Mouse (Mus musculus) ES-Bruce4 (cell line): Measurements from ENCODE around the gene Zfp983. TPM values are rescaled to one million over a fixed set of nuclear protein-coding genes. Genes with fewer than 3 reads are reported as not detected.
"Not testable (repeated sequence)": the region's sequence is repeated elsewhere in the genome, so short reads cannot be mapped to it uniquely, and the experiment has no call there.

Source experiments
- H3K27ac ChIP-seq: 2 replicates; pipeline ENCODE4 v1.5.1; 2012; ENCODE audit warnings: low read length, inconsistent platforms; ENCODE audit not compliant: insufficient read depth
- H3K27me3 ChIP-seq: 2 replicates; pipeline ENCODE4 v1.6.1; 2012; ENCODE audit warnings: mild to moderate bottlenecking, low read length, inconsistent platforms; ENCODE audit not compliant: control insufficient read depth, poor library complexity, insufficient read depth, severe bottlenecking
- H3K36me3 ChIP-seq: 2 replicates; pipeline ENCODE4 v1.6.1; 2012; ENCODE audit warnings: inconsistent platforms, mild to moderate bottlenecking, low read length, moderate library complexity; ENCODE audit not compliant: control insufficient read depth, poor library complexity, insufficient read depth, severe bottlenecking
- H3K4me1 ChIP-seq: one replicate; pipeline ENCODE4 v1.8.1; 2011; ENCODE audit warnings: low read length; ENCODE audit not compliant: control insufficient read depth, insufficient read depth
- H3K4me3 ChIP-seq: 2 replicates; pipeline ENCODE4 v1.5.1; 2011; ENCODE audit warnings: low read depth, mild to moderate bottlenecking, low read length
- H3K9ac ChIP-seq: 2 replicates; pipeline ENCODE4 v1.6.1; 2012; ENCODE audit warnings: low read depth, mild to moderate bottlenecking, inconsistent platforms; ENCODE audit not compliant: poor library complexity, severe bottlenecking
- H3K9me3 ChIP-seq: replicated peaks from 2 replicates; pipeline ENCODE4 v1.6.1; 2012; ENCODE audit warnings: mild to moderate bottlenecking, low read length, inconsistent platforms; ENCODE audit not compliant: control insufficient read depth, poor library complexity, insufficient read depth, severe bottlenecking
- CTCF ChIP-seq: IDR thresholded peaks from one replicate; pipeline ENCODE4 v1.8.1; 2011; ENCODE audit warnings: low read depth, low read length
- EP300 ChIP-seq: IDR thresholded peaks from 2 replicates; pipeline ENCODE4 v1.6.1; 2011; ENCODE audit warnings: low read depth, low read length; ENCODE audit not compliant: insufficient read depth
- POLR2A ChIP-seq: IDR thresholded peaks from one replicate; pipeline ENCODE4 v1.8.1; 2011; ENCODE audit warnings: low read length; ENCODE audit not compliant: insufficient read depth
- polyA plus RNA-seq: library from polyadenylated mRNA; stranded (reverse); fragments of >200 nt; gene quantifications from 2 replicates; pipeline ENCODE4 v1.2.4, GENCODE M21; 2011; ENCODE audit warnings: low read depth; ENCODE audit not compliant: missing spikeins, insufficient read depth, insufficient read length

The Zfp983 gene
- 1.9 and 2.1 TPM in 2 replicates for polyA plus RNA-seq

DNA sequence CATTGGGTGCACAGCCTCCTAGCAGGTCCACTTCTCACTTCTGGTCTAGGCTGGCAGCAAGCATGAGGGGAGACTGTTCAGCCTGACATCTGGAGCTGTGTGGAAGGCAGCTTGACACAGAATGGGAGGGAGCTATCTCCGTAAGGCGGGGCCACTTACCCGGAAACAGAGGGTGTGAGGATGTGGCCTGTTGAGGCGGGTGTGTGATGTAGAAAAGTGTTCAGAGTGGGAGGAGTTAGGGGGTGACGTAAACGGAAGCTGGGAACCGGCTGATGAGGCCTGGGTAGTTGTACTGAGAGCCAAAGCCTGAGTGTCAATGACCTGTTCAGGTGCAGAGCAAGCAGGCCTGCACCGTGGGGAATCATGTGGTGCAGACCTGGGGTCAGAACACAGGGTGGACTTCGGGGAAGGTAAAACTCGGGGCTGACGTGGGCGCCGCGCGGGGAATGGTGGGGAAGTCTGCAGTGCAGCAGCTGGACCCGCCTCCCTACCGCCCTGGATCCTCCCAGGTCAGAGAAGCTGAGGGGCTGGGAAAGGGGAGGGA is at the start of gene Zfp983:
Gene Zfp983, plus strand, starts transcription at position 261 of the 544 bp plus-strand sequence.
- H3K9ac ChIP-seq, H3K36me3 ChIP-seq, H3K27ac ChIP-seq: not testable (repeated sequence)

DNA sequence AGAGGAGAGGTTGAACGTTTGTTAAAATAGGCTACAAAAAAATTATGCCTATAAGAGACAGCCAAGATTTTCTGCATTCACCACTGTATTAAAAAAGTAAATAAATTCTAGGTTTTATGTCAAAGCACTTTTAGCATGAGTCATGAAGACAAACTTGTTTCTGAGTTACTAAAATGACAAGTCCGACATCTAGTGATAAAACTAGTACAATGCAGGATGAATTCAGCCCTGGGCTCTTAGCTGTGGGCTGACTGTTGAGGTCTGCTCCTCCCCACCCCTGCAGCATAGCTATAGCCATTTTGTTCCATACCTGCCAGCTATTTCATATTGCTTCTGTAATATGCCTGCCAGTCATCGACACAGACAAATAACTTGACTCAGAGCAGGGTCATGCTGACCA is 34.1 kb upstream of the Zfp983 start:
- Histone ChIP-seq H3K4me3 (no peak overlapping the region), H3K27me3 (no peaks in the 10 kb centered on the region; the same call in 1 of the 2 replicates), H3K9ac (no peak overlapping the region), H3K27ac (no peak overlapping the region), H3K9me3 (no peaks in the 10 kb centered on the region; the same call in 1 of the 2 replicates), H3K4me1 (no peaks in the 10 kb centered on the region), H3K36me3 (no peaks in the 10 kb centered on the region)
- TF ChIP-seq CTCF, result no peak
- TF ChIP-seq EP300, result no peak
- TF ChIP-seq POLR2A, result no peak

More for the DNA sequence above, at the start of gene Zfp983:
- peak within 1 kb of the TSS; percentile 80 for H3K4me3 ChIP-seq
- H3K9me3 ChIP-seq, H3K4me1 ChIP-seq, H3K27me3 ChIP-seq: not testable (repeated sequence)
- peak; percentile 15 for TF ChIP-seq POLR2A

DNA sequence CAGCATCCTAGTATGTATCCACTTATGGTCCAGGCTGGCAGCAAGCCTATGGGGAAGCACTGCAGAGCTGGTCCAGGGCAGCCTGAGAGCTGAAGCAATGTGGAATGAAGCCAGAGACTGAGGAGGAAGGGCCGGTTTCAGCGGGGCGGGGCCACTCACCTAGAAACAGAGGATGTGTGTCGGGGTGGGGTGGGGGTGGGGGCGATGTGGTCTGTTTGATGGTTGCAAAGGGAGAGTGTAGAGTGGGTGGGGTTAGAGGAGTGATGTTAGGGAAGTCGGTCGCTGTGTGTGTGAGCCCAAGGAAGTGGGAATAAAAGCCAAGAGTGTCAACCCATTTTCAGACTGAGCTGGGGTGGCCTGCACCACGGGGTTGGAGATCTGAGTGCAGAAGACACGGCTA is 33.1 kb upstream of the Zfp983 start:
- no peaks in the 10 kb centered on the region; the same call in 1 of the 2 replicates for H3K9me3 ChIP-seq
- H3K4me1 ChIP-seq, result no peaks in the 10 kb centered on the region
- peak overlapping the region; percentile 16; the same call in 1 of the 2 replicates for H3K4me3 ChIP-seq
- H3K27me3 ChIP-seq, result no peaks in the 10 kb centered on the region; the same call in 1 of the 2 replicates
- no peaks in the 10 kb centered on the region for H3K36me3 ChIP-seq
- no peak overlapping the region for H3K9ac ChIP-seq
- no peak for TF ChIP-seq EP300
- no peak for TF ChIP-seq CTCF
- TF ChIP-seq POLR2A, result no peak
- H3K27ac ChIP-seq, result no peak overlapping the region

DNA sequence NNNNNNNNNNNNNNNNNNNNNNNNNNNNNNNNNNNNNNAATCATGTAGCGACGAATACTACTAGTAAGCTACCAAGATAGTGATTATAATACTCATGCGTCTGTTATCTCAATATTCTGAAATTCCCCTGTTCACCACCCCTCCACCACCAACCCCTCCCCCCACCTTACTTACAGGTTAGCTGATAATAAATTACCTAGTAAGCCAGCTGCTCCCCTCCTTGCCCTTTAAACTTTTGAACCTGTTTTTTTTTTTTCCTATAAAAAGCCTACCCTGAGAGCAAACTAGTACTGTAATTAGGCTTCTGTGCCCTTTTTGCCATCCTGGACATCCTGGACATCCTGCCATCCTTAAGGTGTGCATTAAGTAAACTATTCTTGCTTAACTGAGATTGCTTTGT is 26.8 kb upstream of the Zfp983 start:
- Histone ChIP-seq H3K27ac (no peak overlapping the region), H3K4me3 (no peak overlapping the region), H3K4me1 (no peaks in the 10 kb centered on the region), H3K36me3 (no peaks in the 10 kb centered on the region), H3K27me3 (no peaks in the 10 kb centered on the region; the same call in 1 of the 2 replicates), H3K9ac (no peak overlapping the region), H3K9me3 (no peaks in the 10 kb centered on the region)
- TF ChIP-seq EP300 (no peak), POLR2A (no peak), CTCF (no peak)

DNA sequence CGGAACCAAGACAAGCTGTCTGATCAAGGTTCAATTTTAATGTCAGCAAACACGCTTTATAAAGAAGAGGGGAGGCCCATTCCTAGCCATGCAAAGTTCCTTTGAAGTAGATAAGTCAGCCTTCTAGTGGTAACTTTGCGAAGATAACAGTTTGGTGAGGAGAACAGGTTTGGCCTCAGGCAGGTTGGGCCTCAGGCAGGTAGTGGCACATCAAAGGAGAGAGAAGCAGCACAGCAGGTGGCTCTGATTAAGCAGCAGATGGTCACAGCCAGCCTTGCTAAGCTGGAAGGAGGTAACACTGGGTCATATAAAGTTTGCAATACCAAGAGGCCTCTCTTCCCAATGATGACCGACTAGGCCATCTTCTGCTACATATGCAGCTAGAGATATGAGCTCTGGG is 14.7 kb upstream of the Zfp983 start:
- not testable (repeated sequence) for H3K4me3 ChIP-seq, H3K4me1 ChIP-seq, H3K9me3 ChIP-seq, H3K27me3 ChIP-seq, H3K9ac ChIP-seq, H3K27ac ChIP-seq, H3K36me3 ChIP-seq

DNA sequence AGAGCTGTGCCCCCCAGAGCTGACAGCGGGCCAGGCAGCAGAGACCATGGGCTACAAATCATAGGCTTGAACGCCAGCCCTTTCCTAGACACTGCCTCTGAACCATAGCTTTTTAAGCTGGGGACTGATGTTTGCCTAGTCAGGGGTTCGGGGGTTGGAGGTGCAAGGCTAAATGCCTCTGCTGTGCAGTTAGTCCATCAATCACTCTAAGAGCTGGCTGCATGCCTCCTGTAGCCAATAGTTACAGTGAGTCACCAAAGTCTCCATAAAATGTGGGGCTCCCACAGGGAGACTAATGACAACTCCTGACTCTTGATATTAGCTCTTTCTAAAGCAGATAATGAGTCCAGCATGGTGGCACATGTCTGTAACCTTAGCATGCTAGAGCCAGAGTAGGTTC is 1.6 kb upstream of the Zfp983 start:
- H3K27me3 ChIP-seq, result no peaks in the 10 kb centered on the region
- H3K27ac ChIP-seq, result no peak overlapping the region
- H3K4me3 ChIP-seq, result no peak overlapping the region
- H3K4me1 ChIP-seq, result no peaks in the 10 kb centered on the region
- H3K9ac ChIP-seq, result no peak overlapping the region
- no peaks in the 10 kb centered on the region for H3K36me3 ChIP-seq
- no peaks in the 10 kb centered on the region; the same call in 1 of the 2 replicates for H3K9me3 ChIP-seq
- TF ChIP-seq CTCF (no peak), EP300 (no peak), POLR2A (no peak)
